ENCODE assay signal across 8 mouse cellular contexts in the genomic region with DNA sequence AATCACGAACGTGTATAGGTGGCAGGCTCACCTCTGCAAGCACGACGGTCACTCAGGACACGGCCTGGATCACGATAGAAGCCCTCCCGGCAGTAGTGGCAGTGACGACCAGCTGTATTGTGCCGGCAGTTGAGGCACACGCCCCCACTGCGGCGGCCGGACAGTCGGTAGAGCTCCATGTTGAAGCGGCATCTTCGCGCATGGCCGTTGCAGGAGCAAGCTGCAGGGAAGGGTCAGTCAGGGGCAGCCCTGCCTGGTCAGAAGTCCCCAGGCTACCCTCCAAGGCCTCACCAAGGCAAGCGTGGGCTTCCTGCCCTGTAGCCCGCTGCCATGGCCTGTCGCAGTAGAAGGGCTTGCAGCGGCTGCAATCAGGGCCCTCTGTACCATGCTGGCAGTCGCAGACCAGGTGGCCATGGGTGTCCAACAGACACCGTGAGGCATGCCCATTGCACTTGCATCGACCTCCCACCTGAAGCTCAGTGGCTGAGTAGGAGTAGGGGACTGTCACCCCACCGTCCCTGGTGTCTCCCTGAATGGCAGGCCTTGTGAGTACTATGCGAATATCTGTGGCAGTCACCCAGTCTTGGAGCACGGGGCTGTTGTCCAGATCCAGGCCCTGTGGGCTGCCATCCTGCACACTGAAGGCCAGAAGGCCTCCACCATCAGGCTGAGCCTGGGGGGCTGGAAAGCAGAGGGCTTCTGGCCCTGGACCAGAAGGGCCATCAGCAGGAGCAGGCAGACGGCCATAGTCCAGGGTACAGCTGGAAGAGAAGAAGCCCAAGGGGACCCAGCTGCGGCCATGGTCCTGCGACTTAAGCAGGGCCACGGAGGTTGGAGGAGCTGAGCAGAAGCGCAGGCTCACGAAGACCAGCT. TPM values are rescaled to one million over a fixed set of nuclear protein-coding genes. Genes with fewer than 3 reads are reported as not detected.
DNase-seq lines count a peak whose midpoint lies in the region; ATAC-seq lines count a peak whose summit lies in the region.

No protein-coding gene starts in this region.

- no peak overlapping the region for H3K27ac ChIP-seq in forebrain, embryonic 12.5 days
- H3K27ac ChIP-seq in intestine, embryonic 16.5 days (ENCODE audit: low read length) = peak overlapping the region; percentile 92
- no peak overlapping the region for H3K27ac ChIP-seq in neural tube, embryonic 12.5 days

- H3K4me1 ChIP-seq in forebrain, embryonic 12.5 days = peaks cover 86% of the 10 kb centered on the region
- H3K4me1 ChIP-seq in intestine, embryonic 16.5 days (ENCODE audit: control insufficient read depth, insufficient read depth, low read length) = peaks cover 88% of the 10 kb centered on the region
- peaks cover 85% of the 10 kb centered on the region for H3K4me1 ChIP-seq in neural tube, embryonic 12.5 days

- H3K4me3 ChIP-seq in forebrain, embryonic 12.5 days (replicated peaks) = peak overlapping the region; percentile 64
- peak overlapping the region; percentile 66 for H3K4me3 ChIP-seq in intestine, embryonic 16.5 days (ENCODE audit: low read length)
- peak overlapping the region; percentile 50 for H3K4me3 ChIP-seq in neural tube, embryonic 12.5 days

- H3K27me3 ChIP-seq in forebrain, embryonic 12.5 days = peaks cover 48% of the 10 kb centered on the region
- peaks cover 10% of the 10 kb centered on the region; the same call in 1 of the 2 replicates for H3K27me3 ChIP-seq in intestine, embryonic 16.5 days (replicated peaks; ENCODE audit: control insufficient read depth, insufficient read depth, low read length)
- peaks cover 25% of the 10 kb centered on the region for H3K27me3 ChIP-seq in neural tube, embryonic 12.5 days (replicated peaks)

- peak overlapping the region; percentile 79 for H3K9ac ChIP-seq in forebrain, embryonic 12.5 days
- peak overlapping the region; percentile 82 for H3K9ac ChIP-seq in intestine, embryonic 16.5 days (ENCODE audit: low read depth, low read length)
- peak overlapping the region; percentile 80 for H3K9ac ChIP-seq in neural tube, embryonic 12.5 days

- peak overlapping the region; percentile 92 for H3K4me2 ChIP-seq in forebrain, embryonic 12.5 days
- peak overlapping the region; percentile 97 for H3K4me2 ChIP-seq in intestine, embryonic 16.5 days (ENCODE audit: low read depth, low read length)
- H3K4me2 ChIP-seq in neural tube, embryonic 12.5 days (replicated peaks) = peak overlapping the region; percentile 93

- no peaks in the 10 kb centered on the region for H3K9me3 ChIP-seq in forebrain, embryonic 12.5 days
- no peaks in the 10 kb centered on the region for H3K9me3 ChIP-seq in intestine, embryonic 16.5 days (ENCODE audit: control insufficient read depth, low read length)
- H3K9me3 ChIP-seq in neural tube, embryonic 12.5 days = no peaks in the 10 kb centered on the region

- no peaks in the 10 kb centered on the region for H3K36me3 ChIP-seq in forebrain, embryonic 12.5 days (replicated peaks)
- H3K36me3 ChIP-seq in intestine, embryonic 16.5 days (ENCODE audit: control insufficient read depth, insufficient read depth, low read length) = no peaks in the 10 kb centered on the region
- H3K36me3 ChIP-seq in neural tube, embryonic 12.5 days = no peaks in the 10 kb centered on the region

- WGBS in forebrain, embryonic 12.5 days = 58% methylated on average over 34 of the region's 34 CpGs
- WGBS in intestine, embryonic 16.5 days = 63% methylated on average over 34 of the region's 34 CpGs
- WGBS in neural tube, embryonic 12.5 days = 57% methylated on average over 34 of the region's 34 CpGs

- ATAC-seq in forebrain, embryonic 12.5 days (ENCODE audit: low FRiP score) = no peak
- ATAC-seq in intestine, embryonic 16.5 days = no peak
- ATAC-seq in neural tube, embryonic 12.5 days (ENCODE audit: low FRiP score, low read depth) = no peak

- intact Hi-C loops in left cerebral cortex, postnatal 4 days (cut with DNase I) = loop anchor here (2.0 kb wide), 1 partner anchor 35 kb away; no protein-coding TSS in a partner anchor

- peak; percentile 81 for DNase-seq in left cerebral cortex, postnatal 4 days
- DNase-seq in left cerebral cortex, adult 11 months (ENCODE audit: low spot score) = no peak
- no peak for DNase-seq in thymus, postnatal 36 days
- no peak for DNase-seq in right cerebral cortex, postnatal 25 days
- no peak for DNase-seq in frontal cortex, postnatal 10 days (ENCODE audit: low spot score in 2 of 2)

RNA-seq across cellular contexts. Expression of gene Ntn3, which starts 1.3 kb away (rescaled TPM):
- total RNA-seq in left cerebral cortex, postnatal 4 days (2021) = 10 to 100 TPM; 15.8 to 16.4 TPM
- 4.3 and 5.2 TPM in 2 replicates for polyA plus RNA-seq in forebrain, embryonic 12.5 days (2016; fragmentation: Nextera tagmentation; extraction: Ambion mirVana)
- polyA plus RNA-seq in intestine, embryonic 16.5 days (2015; fragmentation: Nextera tagmentation; extraction: Ambion mirVana) = 3.1 and 3.5 TPM in 2 replicates
- 9.0 and 10.6 TPM in 2 replicates for polyA plus RNA-seq in neural tube, embryonic 12.5 days (2016; fragmentation: Nextera tagmentation; extraction: Ambion mirVana)

RNA-seq across cellular contexts. Expression of gene Tbc1d24, which starts 2.6 kb away (rescaled TPM):
- total RNA-seq in left cerebral cortex, postnatal 4 days (2021) = 10 to 100 TPM; 82.8 to 91.5 TPM
- 8.5 and 10.8 TPM in 2 replicates for polyA plus RNA-seq in forebrain, embryonic 12.5 days (2016; fragmentation: Nextera tagmentation; extraction: Ambion mirVana)
- 5.5 and 6.1 TPM in 2 replicates for polyA plus RNA-seq in intestine, embryonic 16.5 days (2015; fragmentation: Nextera tagmentation; extraction: Ambion mirVana)
- 12.4 and 13.0 TPM in 2 replicates for polyA plus RNA-seq in neural tube, embryonic 12.5 days (2016; fragmentation: Nextera tagmentation; extraction: Ambion mirVana)

RNA-seq across cellular contexts. Expression of gene Tedc2, which starts 12.6 kb away (rescaled TPM):
- total RNA-seq in left cerebral cortex, postnatal 4 days (2021) = 10 to 100 TPM; 12.6 to 13.7 TPM
- polyA plus RNA-seq in forebrain, embryonic 12.5 days (2016; fragmentation: Nextera tagmentation; extraction: Ambion mirVana) = 15.3 and 16.7 TPM in 2 replicates
- polyA plus RNA-seq in intestine, embryonic 16.5 days (2015; fragmentation: Nextera tagmentation; extraction: Ambion mirVana) = 8.7 TPM in 2 replicates
- polyA plus RNA-seq in neural tube, embryonic 12.5 days (2016; fragmentation: Nextera tagmentation; extraction: Ambion mirVana) = 13.5 and 14.2 TPM in 2 replicates

RNA-seq across cellular contexts. Expression of gene Atp6v0c, which starts 38.5 kb away (rescaled TPM):
- 100 to 1,000 TPM; 770 to 834 TPM for total RNA-seq in left cerebral cortex, postnatal 4 days (2021)
- 461 and 463 TPM in 2 replicates for polyA plus RNA-seq in forebrain, embryonic 12.5 days (2016; fragmentation: Nextera tagmentation; extraction: Ambion mirVana)
- 783 and 890 TPM in 2 replicates for polyA plus RNA-seq in intestine, embryonic 16.5 days (2015; fragmentation: Nextera tagmentation; extraction: Ambion mirVana)
- polyA plus RNA-seq in neural tube, embryonic 12.5 days (2016; fragmentation: Nextera tagmentation; extraction: Ambion mirVana) = 671 and 684 TPM in 2 replicates

RNA-seq across cellular contexts. Expression of gene Ccnf, which starts 43.3 kb away (rescaled TPM):
- total RNA-seq in left cerebral cortex, postnatal 4 days (2021) = 1 to 10 TPM; 9.1 to 9.8 TPM
- polyA plus RNA-seq in forebrain, embryonic 12.5 days (2016; fragmentation: Nextera tagmentation; extraction: Ambion mirVana) = 94.2 and 95.6 TPM in 2 replicates
- polyA plus RNA-seq in intestine, embryonic 16.5 days (2015; fragmentation: Nextera tagmentation; extraction: Ambion mirVana) = 45.6 and 49.9 TPM in 2 replicates
- 53.5 and 54.8 TPM in 2 replicates for polyA plus RNA-seq in neural tube, embryonic 12.5 days (2016; fragmentation: Nextera tagmentation; extraction: Ambion mirVana)
